Mouse (Mus musculus): Measurements from ENCODE around the gene Fhl4.

DNA sequence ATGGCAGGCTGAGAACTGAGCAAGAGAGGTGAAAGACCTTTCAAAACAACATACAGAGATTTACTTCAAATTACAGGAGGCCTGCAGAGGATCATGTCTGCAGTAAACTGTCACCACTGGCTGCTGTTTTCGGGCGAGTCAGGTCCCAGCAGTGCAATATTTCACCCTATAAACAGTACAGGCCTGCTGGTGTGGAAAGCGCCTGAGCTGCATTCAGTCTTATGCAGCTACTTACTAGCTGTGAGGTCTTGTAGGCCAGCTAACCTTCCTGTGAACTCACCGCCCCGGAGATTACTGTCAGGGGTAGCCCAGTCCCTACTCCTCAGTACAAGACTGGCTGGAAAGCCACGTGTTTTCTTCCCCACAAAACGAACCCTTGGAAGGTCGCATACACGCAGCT, 39.2 kb upstream of the Fhl4 start:
- no peak for TF ChIP-seq CTCF (IDR thresholded peaks at IDR 0.05; ENCODE audit: low read depth)
- TF ChIP-seq EP300 (optimal IDR thresholded peaks at IDR 0.05), result no peak
